Mouse (Mus musculus): ENCODE data around the gene Cops2.

Cops2 gene

DNA sequence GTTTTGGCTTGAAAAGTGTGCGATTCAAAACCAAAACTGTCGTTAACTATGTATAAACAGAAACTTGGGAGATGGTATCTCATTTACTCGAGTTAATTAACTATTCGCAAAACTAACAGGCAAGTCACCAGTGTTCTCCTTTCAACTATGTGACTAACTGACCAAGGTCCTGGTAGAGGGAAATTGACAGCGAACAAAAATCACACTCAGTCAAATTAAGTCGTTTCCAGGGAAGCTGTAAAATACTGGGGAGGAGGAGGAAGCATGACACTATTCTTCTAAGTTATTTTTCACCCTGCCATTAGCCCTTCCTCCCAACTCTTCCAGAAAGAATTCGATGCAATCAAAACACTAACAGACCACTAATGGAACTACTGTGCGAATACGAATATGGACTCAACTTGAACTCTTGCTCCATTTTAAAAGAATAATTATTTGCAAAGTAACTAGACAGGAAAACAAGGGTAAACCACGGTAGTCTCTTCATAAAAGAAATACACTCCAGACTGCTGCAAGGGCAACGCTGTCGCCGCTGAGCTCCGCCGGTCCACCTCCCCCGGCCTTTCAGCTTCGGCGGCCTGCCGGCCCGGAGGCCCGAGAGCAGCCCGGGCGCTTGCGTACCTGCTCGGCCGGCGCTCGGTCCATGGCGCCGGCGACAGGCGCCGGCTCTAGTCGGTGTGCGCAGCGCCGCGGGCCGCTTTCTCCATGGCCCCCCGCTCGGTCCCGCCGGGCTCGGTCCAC lies 76.8 kb downstream of the Cops2 start:
- ATAC-seq (ENCODE audit: low TSS enrichment): no peak; the same call in 1 of the 2 replicates

DNA sequence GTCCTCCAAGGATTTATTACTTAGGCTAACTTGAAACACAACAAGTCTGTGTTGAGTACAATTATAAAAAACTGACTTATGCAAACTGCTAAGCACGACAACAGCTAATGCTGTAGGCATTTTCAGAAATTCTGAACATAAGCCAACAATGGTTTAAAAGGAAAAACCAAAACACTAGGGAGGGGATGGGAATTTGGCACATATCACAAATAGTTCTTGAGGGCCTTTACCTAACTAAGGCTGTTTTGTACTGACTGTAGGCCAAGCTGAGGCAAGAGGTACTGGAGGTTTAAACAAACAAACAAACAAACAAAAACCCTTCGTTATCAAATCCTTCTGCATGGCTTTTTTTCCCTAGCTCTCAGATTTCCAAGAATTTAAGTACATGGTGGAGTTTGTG lies 77.9 kb downstream of the Cops2 start:
- ATAC-seq (ENCODE audit: low TSS enrichment): no peak

Measured in frontal cortex, adult (tissue).